Mouse (Mus musculus) gastrocnemius, postnatal 25 days (tissue): ENCODE measurements at regions not wholly inside any gene's neighbourhood (a gene's known extent, or its start where the extent isn't known, plus 50 kb on each side); places are given as distances from the start of the nearest gene placed in this dataset.

Experiments
- microRNA-seq, 2 experiments: library from miRNA; unstranded; fragments of <30 nt; microRNA quantifications; one replicate each; pipeline ENCODE4 v1.2.0; 2021; ENCODE audit warnings: borderline replicate concordance in 2 of 2

Small RNAs in the stretch of these regions (microRNA-seq; reads per million reads assigned to microRNA genes)
- gene Gm24462: 0 reads per million in 2 experiments
